Mouse (Mus musculus) G1E (cell line): Measurements from ENCODE around the gene Olfr1440.

Experiments used
- CTCF ChIP-seq: IDR thresholded peaks from 2 replicates; pipeline ENCODE4 v1.5.1; 2012; ENCODE audit warnings: low read depth, low read length, inconsistent platforms, mixed read lengths
- GATA1 ChIP-seq: IDR thresholded peaks from 2 replicates; pipeline ENCODE4 v1.6.1; 2012; ENCODE audit warnings: borderline replicate concordance, low read length, inconsistent platforms, mixed read lengths
- GATA2 ChIP-seq: IDR thresholded peaks from 2 replicates; pipeline ENCODE4 v1.6.1; 2012; ENCODE audit warnings: low read depth, low read length, inconsistent platforms, borderline replicate concordance
- POLR2AphosphoS5 ChIP-seq: IDR thresholded peaks from 2 replicates; pipeline ENCODE4 v1.6.1; 2012; ENCODE audit warnings: low read depth, low read length, inconsistent platforms; ENCODE audit not compliant: insufficient replicate concordance
- TAL1 ChIP-seq: conservative IDR thresholded peaks from 2 replicates; pipeline ENCODE4 v1.6.1; 2012; ENCODE audit warnings: low read depth, low read length, inconsistent platforms, mixed read lengths

GRCm38 (mm10) chr19:12445014-12445413 lies 57.9 kb downstream of the Olfr1440 start:
- TF ChIP-seq GATA1 (no peak), CTCF (no peak), POLR2AphosphoS5 (no peak), TAL1 (no peak), GATA2 (no peak)
